Mouse (Mus musculus): ENCODE results near the gene Ciapin1.

Gene Ciapin1

GRCm38 (mm10) chr8:94778036-94778435 lies 60.1 kb downstream of the Ciapin1 start:
- DNase-seq, result peak; percentile 49 to 56

GRCm38 (mm10) chr8:94776346-94776745 lies 61.8 kb downstream of the Ciapin1 start:
- no peak for DNase-seq

- no peak for DNase-seq
These were observed 63.6 kb downstream of the Ciapin1 start for GRCm38 (mm10) chr8:94774601-94775000.

GRCm38 (mm10) chr8:94773700-94774171 lies 64.4 kb downstream of the Ciapin1 start:
- peak in 1 of 2 experiments; percentile 10 for DNase-seq

GRCm38 (mm10) chr8:94773048-94773447 lies 65.1 kb downstream of the Ciapin1 start:
- no peak for DNase-seq

GRCm38 (mm10) chr8:94771941-94772670 lies 66.1 kb downstream of the Ciapin1 start, which contains the start of gene Cx3cl1:
Gene Cx3cl1, plus strand, starts transcription at chr8:94772009.
- peak; percentile 82 to 89 for DNase-seq

GRCm38 (mm10) chr8:94770945-94771344 lies 67.2 kb downstream of the Ciapin1 start:
- peak; percentile 63 to 76 for DNase-seq
